Mouse (Mus musculus): ENCODE data around the gene Polr3a.
"Not testable (repeated sequence)": the region's sequence is repeated elsewhere in the genome, so short reads cannot be mapped to it uniquely, and the experiment has no call there.

Gene Polr3a

DNA sequence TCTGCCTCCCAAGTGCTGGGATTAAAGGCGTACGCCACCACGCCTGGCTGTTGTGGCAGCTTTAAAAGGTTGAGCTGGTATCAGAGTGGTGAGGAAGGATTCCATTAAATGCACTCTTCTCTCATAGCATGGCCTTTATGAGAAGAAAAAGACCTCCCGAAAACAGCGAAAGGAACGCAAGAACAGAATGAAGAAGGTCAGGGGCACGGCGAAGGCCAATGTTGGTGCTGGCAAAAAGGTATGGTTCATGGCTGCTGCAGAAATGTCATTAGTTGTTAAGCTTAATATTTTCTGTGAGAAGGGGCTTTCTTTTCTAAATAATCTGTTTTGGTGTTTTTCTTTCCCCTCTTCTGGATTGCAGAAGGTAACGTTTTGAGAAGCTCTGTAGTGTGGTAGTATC is 6.4 kb upstream of the Polr3a start:
- in situ Hi-C loops (cut with MboI; ENCODE audit: low sequenced_read_pairs) = no loop called here

DNA sequence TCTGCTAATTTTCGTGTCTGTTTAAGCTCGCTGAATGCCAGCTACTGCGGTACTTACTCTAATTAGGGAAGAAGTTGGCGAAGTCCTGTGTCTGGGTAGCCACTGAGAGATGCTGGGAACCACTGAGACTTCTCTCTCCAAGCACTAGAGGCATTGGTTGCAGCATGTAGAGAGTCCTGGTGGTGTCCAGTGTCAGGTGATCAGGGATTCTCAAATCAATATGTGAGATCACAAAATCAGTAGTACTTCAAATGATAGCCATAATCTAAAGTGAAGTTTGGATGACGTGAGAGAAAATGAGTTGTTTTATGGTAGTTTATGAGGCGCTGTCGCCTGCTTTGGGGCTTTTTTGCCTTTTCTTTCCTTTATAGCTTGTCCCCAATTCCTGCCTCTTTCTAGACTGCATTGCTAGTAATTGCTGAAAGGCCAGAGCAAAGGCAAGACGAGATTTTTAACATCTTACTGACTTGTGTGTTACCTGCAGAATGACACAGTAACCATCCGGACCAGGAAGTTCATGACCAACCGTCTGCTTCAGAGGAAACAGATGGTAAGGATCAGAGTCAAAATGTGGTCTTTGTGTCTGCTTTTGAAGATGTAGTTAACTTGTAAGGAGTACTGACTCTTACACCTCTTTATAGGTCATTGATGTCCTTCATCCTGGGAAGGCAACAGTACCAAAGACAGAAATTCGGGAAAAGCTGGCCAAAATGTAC is 4.6 kb upstream of the Polr3a start:
- in situ Hi-C loops (cut with MboI; ENCODE audit: low sequenced_read_pairs) = no loop called here

DNA sequence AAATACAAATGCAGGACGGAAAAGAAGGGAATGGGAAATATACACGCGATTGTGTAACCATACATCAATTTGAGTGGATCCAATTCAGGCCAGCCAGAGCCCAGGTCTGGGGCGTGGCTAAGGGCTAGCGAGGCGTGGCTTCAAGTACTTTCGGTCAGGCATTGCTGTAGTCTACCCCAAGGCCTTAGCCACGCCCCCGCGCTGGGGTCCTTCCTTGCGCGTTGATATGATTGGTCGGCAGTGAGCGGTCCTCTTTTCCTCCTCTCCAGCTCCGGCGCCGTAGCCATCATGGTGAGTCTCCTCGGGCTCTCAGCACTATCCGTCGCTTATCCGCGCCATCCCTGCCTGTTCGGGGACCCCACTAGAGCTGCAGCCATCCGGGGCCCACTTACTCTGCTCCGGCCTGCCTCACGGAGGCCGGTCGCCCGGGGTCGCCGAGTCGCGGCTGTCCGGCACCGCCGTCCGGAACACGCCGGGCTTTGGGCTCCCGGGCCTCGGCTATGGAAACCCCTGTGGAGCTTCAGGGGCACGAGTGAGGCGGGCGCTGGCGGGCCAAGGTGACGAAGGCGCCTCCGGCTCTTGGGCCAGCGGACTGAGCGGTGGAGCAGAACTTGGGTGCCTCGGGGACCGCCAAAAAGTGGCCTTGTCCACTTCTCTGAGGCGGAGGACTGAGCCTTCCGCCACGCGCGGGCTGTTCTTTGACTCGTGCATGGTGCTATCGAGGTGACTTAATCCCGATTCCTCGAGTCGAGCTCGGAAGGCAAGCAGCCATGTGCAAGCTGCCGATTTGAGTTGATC is 3.8 kb upstream of the Polr3a start:
- in situ Hi-C loops (cut with MboI; ENCODE audit: low sequenced_read_pairs) = no loop called here

DNA sequence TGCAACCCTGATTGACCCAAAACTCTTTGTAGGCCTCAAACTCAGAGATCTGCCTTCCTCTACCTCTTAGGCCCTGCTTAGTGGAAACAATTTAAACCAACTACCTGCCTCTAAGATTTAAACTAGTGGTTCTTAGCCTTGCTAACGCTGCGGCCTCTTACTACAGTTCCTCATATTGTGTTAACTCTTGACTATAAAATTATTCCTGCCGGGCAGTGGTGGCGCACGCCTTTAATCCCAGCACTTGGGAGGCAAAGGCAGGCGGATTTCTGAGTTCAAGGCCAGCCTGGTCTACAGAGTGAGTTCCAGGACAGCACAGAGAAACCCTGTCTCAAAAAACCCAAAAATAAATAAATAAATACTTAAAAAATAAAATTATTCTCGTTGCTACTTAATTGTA is 2.9 kb upstream of the Polr3a start:
- in situ Hi-C loops (cut with MboI; ENCODE audit: low sequenced_read_pairs) = not testable (repeated sequence)

DNA sequence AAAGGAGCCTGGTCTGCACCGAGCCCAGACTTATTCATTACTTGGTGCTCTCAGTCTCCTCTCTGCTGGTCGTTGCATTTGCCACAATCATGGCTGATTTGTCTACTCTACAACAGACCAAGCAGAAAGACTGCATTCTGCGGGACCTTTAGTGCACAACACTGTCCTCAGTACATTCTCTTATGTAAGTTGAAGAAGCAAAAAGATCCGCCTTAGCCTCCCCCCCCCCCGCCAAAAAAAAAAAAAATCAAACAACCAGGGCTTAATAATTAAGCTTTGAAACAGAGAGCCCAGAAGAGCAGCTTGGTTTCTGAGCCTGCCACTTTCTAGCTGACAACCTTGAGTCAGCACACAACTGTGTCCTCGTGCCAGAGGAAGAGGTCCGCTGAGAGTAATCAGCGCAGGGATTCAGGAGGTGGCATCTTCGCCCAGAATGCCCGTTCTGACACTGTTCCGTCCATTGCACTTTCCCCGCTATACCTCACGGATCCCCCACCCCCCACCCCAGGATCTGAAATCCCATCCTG is 554 bp downstream of the Polr3a start:
- in situ Hi-C loops (cut with MboI; ENCODE audit: low sequenced_read_pairs) = no loop called here

DNA sequence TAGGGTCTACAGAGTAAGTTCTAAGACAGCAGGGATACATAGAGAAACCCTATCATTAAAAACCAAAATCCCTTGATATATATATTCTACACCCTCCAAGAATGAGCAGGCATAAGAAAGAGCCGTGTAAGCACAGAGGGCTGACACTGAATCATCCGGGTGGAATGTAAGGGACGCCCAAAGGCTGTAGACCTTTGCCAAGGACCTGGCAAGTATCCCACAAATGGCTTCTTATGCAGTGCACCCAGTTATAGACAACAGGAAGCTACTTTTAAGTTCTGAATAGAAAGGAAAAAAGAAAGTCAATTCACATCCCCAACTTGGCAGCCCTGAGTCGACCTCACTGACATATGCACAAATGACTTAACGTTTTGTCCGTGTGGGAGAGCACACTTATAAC is 18.1 kb downstream of the Polr3a start:
- in situ Hi-C loops (cut with MboI; ENCODE audit: low sequenced_read_pairs) = no loop called here

DNA sequence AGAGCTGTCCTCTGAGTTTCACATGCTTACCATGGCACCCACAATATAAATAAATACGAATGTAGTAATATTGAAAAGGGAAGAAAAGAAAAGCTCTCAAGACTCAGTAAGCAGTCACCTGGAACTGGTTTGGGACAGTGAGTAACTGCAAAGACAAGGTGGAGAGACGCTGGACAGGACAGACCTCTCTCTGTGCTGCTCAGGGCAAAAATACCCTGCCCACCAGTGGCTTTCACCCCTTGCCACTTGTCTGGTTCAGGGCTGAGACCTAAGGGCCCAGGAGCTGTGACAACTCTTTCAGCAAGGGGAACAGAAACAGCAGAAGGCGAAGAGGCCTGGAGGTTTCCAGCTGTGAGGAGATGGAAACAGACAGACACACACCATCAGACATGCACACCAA is 28.7 kb downstream of the Polr3a start:
- in situ Hi-C loops (cut with MboI; ENCODE audit: low sequenced_read_pairs) = no loop called here

DNA sequence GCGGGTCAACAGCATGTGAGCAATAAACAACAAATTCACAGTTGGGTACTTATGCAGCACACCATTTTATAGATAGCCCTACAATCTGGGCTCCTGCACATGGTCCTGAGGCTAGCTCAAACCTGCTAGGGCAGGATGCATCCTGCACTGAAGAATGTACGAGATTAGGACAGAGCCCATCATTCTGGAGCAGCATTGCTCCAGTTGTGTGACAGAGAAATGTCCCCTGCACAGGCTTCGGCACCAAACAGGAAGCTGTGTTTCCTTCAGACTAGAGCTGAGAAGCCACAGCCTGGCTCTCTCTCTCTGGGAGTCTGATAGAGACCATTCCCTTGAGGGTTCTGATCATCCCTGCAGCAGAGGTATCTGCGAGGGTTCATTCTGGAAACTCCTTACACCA is 43.3 kb downstream of the Polr3a start:
- in situ Hi-C loops (cut with MboI; ENCODE audit: low sequenced_read_pairs) = not testable (repeated sequence)

All from CH12F3 (cell line).